Mouse (Mus musculus) left cerebral cortex, adult 9 months (tissue): ENCODE measurements around the gene Baiap2.

Experiments
- DNase-seq, 2 experiments: peaks; one replicate each; pipeline ENCODE4 v3.0.0; 2022; ENCODE audit warnings: low spot score in 2 of 2

Gene Baiap2

DNA sequence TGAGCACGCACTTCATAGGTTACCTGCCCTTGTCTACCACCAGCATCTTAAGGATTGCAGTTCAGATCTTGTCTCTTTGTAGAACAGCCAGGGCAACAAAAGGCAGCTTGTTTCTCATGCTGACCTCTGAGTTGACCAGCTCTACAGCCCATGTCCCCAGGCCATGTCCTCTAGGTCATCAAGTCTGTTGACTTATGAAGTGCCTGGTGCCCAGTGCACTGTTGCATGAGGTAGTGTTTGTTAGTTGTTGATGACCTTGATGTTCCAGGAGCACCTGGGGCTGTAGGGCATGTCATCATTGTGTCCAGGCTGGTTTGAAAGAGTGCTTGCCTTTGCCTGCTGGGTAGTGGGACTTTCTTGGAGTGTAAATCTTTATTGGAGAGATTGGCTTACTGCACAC lies 4.9 kb downstream of the Baiap2 start:
- DNase-seq, result no peak

DNA sequence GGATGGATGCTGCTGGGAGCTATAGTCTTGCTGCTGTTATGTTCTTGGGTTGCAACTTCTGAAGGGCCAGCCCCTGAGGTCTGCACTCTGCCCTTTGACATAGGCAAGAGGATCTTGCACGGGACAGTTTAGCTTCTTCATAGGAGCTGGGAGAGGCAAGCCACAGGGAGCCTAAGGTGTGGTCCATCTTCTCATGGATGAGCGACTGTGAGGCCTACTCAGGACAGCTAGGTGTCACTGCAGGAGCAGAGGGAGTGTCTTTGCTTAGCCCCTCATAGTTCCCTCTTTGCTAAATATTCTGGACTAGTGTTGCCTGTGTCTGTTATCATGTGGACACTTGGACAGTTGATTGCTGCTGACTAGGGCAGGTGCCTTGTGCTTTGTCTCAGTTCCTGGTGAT lies 5.3 kb downstream of the Baiap2 start:
- no peak for DNase-seq

DNA sequence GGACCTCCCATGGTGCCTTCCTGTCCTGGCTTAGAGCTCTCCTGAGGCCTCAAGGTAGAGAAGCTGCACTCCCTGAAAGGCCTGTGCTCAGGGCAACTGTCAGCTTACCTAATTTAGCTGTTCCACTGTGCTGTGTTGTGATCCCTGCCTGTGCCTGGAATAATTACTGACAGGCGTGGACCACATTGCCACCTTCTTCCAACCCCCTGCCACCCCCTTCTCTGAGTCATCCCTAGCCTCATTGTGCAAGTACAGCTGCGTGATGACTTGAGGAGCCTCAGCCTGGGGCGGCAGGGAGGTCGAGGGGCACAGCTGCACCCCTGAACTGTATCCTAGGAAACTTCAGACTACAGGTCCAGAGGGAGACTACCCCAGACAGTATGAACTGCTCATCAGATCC lies 5.7 kb downstream of the Baiap2 start:
- no peak for DNase-seq

DNA sequence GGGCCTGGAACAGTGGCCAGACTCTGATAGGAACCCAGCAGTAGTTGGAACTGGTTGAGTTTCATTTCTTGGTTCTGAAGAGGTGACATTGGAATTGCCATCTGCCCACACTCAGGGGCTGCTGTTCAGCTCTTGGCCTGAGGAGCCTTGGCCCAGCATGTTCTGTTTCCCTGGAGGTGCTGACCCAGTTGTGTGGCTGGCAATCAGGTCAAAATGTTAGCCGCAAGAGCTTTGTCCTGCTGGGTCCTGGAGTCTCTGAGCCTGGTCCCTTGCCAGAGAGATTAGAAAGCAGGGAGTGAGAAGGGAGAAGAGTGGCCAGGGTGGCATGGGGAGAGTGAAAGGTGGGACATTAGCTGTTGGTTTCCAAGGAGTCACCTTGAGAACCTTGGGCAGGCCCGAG lies 6.2 kb downstream of the Baiap2 start:
- DNase-seq, result no peak

DNA sequence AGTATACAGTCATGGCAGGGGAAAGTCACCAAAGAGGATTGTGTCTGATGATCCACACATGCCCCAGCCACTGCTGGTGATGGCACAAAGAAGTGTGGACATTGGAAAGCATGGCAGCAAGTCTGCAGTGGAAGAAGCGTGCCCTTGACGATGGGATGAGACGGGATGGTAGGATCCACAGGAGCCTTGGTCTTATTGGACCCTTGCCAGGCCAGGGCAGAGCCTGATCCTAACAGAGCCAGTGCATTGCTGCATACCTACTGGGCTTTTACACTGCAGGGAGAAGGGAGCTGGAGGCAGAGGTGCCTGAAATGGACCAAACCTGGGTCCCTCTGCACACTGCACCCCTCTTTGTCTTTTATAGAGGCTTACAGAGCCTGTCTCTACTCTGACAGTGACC lies 8.0 kb downstream of the Baiap2 start:
- no peak for DNase-seq

DNA sequence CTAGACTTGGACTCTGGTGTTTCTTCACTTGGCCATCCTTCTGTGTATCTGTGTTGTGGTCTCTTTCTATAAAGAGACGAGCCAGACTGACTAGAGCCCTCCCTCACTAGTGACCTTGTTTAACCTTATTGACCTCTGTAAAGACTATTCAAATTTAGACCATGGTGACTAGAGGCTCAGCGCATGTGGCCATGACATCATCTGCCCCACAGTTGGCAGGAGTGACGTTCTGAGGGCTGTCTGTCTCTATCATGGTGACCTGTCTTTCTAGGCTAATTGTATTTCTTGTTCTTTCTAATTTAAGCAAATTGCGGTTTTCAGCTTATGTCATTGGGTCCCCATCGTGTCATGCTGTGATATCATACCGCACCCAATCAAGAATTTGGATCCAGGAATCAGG lies 8.8 kb downstream of the Baiap2 start:
- DNase-seq, result no peak

DNA sequence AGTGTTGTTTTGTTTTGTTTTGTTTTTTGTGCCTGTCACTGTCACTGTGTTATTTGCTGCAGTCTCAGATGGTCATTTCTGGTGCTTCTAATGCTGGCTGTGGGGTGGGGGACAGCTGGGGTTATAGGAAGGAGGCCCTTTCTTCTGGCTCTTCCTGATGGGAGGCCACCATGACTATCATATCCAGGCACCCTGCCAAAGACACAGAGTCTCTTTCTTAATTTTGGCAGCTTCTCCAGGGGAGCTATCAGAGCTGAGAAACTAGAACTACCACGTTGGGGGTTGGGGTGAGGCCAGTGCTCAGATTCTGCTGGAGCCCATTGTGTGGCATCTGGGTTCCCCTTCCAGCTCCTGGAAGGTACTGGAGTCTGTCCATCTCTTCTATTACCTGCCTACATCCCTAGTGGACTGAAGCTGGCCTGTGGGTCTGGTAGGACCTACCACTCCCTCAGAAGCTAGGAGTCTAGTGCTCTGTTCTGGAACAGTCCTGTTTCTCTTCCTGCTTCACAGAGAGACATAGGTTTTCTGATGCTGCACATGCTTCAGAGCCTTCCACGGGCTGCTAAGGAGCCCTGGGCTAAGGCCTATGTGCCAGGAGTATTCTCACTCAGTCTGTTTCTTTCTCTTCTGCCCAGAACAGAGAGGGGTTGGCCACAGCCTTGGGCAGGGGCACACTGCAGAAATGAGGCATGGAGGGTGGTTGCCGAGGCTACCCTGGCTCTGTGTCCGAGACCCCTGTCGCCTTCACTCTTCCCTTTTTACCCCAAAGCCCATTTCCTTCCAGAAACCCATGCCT lies 10.1 kb downstream of the Baiap2 start:
- no peak for DNase-seq

DNA sequence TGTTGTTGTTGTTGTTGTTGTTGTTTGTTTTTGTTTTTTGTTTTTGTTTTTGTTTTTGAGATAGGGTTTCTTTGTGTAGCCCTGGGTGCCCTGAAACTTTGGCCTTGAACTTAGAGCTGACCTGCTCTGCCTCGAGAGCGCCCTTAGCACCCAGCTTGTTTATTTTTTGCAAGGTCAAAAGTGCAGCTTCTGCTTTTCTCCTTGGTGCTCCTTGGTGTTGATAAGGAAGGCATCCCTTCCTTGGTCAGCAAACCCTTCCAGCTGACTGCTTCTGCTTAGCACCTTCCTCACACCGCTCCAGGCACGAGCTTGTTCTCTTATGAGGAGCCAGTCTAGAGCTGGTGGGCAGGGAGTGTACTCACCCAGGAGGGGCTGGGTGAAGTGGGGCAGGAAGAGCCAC lies 11.7 kb downstream of the Baiap2 start:
- DNase-seq, result no peak

DNA sequence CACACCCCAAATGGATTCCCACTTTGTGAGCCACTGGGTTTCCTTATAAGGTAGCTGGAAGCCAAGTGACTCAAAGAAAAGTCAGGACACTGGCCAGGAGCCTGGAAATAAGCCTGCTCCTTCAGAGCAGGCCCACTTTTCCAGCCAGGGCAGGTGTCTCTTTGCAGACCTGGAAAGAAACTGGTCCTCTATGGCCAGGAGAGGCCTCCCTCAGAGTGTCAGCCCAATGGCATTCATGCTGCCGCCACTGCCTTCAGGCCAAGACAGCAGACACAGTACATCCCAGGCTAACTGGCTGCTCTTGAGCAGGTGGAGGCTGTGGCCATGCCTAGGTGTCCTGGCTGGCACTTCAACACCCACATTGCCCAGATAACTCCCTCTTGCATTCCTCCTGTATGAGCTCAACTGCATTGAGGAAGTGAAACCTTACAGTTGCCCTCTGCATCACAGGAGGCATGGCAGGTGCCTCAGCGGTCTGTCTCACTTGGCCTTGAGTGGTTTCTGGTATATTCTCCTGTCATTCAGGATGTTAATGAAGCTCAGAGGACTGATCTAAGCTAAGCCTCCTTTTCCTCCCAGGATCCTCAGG lies 12.3 kb downstream of the Baiap2 start:
- DNase-seq, result no peak

DNA sequence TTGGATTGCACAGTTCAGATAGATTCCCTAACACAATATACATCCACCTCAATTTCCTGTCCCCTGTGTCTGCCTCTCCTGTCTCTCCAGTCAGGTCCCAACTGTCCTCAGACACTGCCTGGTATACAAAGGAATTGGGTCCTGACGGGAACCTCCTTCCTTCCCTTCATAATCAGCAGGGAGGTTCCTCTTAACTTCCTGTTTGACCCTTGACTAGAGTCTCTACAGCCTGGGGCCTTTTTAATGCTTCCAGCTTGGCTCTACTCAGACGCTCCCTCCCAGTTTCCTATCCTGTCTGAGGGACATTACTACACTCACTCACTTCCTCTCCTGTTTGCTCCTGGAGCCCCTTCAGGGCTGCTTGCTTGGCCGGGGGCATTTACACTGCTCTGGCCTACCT lies 12.9 kb downstream of the Baiap2 start:
- DNase-seq, result no peak

DNA sequence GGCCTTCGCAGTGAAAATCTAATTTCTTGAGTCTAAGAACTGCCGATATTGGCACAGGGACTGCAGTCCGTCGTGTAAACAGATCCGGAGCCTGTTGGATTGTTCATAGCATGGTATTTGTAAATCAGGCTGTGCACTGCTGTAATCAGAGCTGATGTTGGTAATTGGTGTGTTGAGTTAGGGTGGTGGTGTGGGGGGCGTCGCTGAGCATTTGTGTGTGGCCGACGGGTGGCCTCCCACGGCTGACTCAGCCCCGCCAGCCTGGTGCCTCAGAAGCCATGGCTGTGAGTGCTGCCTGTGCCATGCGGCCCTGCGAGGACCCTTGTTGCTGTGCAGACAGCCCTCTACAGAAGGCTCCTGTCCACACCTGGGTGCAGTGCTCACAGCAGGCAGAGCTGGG lies 14.0 kb downstream of the Baiap2 start:
- DNase-seq, result no peak

DNA sequence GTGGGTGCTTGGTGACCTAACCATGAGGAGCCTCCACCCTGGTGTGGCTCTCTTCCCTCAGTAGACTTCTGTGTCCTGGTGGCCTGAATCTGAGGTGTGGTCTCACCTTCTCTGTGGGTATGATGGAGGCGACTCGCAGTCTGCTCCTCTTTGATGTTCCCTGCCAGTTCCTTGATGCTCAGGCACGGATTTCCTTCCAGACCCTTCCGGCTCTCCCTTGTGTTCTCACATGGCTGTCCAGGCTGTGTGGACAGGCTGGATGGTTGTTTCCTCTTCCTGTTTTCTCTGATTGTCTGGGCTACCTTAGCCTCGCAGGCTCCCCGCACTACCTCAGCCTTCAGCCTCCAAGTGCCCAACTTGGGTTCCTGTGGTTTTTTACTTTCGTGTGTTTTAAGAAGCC lies 16.3 kb downstream of the Baiap2 start:
- no peak for DNase-seq

DNA sequence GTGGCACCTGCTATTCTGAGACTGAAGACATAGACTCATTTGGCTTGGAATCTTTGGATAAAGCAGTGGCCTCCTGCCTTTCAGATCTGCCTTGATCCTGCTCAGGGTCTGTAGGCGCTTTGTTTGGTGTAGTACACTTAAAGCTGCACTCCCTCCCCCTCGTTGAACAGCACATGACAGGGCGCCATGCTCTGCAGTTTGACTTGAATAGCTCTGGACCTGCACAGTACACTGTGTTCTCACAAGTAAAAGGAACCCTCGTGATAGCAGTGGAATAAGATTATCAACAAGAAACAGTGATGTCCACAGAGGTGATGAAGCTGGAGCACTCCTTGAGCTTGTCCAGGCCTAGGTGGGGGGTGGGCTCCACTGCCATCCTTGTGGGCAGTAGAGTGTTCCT lies 17.2 kb downstream of the Baiap2 start:
- DNase-seq, result no peak

DNA sequence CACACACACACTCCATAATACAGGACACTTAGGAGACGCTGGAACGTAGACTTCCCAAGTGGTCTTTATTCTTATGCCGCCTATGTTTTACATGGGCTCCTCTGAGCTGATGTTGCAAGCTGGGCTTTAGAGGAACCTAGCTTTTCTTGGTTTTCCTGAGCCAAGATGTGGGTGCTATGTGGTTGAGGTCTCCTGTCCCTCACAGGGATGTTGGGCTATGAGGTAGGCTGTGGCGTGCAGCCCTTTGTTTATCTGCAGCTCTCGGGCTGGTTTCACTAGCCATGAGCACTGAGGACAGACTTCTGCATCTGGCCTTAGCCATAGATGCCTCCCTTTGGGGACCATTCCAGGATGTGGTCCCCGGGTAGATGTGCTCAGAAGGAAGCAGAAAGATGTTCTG lies 18.1 kb downstream of the Baiap2 start:
- no peak for DNase-seq

DNA sequence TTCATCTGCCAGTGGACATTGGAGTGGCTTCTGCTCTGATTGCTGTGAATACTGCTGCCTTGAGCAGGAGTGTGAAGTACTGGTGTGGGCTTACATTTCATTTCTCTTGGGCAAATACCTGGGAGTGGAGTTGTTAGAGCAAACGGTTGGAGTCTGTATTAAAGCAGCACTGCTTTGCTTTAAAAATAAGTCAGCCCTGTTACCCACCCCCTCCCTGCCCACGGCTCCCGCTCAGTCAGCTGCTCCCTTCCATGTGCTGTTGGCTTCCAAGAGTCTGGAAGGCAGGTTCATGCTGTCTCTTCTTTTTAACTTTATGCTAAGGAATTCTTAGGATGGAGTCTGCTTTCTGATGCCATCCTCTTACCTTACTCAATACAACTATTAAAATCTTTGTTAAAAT lies 18.9 kb downstream of the Baiap2 start:
- DNase-seq, result no peak

DNA sequence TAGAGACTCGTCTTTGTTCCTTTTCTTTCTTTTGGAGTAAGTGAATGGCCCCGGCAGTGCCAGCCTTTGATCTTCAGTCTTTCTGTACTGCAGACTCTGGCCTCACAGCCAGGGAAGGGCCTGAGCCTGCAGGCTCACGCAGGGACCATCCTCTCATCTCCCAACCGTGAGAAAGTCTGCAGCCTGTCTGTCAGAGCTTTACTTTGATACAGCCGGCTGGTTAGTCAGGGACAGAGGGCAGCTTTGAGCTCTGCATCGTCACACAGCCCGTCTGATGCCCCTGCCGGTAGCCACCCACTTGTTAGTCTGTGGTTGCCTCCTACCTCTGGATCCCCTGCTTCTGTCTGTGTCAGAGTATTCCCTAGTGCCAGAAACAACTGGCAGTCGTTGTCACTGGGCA lies 22.5 kb downstream of the Baiap2 start:
- no peak for DNase-seq

DNA sequence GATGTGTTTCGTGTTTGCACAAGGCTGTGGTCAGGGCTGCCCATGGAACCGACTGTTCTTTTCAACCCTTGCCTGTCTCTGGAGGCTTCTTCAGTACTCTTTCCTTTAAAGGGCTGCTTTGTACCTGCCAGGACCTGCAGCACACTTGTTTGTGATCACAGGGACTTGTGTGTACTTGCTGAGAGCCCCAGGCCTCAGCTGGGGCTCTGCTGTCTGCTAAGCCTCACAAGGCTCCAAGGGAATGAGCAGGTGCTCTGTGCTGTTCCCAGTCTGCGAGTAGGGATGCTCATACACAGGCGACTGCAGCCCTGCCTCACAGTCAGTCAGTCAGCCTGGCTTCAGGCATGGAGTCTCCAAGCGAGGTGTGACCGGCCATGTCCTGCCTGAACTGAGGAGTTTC lies 23.7 kb downstream of the Baiap2 start:
- no peak for DNase-seq

DNA sequence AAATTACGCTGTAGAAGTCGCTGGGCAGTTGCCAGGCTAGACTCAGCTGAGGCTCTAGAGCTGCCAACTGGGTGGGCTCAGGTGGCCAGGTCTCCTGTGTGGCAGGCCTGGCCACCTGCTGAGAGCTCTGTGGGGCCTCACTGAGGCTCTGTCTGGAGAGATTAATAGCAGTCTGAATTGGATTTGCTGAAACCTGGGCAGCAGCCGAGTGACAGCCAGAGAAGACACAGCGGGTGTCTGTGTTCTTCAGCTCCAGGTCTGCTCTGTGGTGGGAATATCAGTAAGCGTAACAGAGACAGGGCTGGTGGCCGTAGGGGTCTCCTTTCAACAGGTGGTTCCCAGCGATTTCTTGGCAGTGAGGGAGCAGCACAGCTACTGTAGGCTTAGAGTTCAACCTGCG lies 24.8 kb downstream of the Baiap2 start:
- DNase-seq, result no peak

DNA sequence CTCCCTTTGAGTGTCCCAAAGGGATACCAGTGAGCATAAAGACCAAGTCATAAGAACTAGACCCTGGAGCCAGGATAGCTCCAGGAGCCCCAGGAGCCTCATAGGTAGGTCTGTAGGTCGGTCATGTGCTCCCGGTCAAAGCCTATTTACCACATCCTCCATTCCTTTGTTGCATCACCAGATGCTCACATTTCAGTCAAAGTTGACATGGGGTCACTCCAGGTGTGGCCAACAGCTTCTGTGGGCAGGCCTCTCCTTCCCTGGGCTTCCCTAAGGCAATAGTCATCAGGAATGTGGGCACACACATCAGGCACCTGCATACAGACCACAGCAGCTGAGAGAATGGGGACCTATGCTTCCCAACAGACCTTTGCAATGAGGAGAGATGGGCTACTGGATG lies 25.3 kb downstream of the Baiap2 start:
- DNase-seq, result no peak

DNA sequence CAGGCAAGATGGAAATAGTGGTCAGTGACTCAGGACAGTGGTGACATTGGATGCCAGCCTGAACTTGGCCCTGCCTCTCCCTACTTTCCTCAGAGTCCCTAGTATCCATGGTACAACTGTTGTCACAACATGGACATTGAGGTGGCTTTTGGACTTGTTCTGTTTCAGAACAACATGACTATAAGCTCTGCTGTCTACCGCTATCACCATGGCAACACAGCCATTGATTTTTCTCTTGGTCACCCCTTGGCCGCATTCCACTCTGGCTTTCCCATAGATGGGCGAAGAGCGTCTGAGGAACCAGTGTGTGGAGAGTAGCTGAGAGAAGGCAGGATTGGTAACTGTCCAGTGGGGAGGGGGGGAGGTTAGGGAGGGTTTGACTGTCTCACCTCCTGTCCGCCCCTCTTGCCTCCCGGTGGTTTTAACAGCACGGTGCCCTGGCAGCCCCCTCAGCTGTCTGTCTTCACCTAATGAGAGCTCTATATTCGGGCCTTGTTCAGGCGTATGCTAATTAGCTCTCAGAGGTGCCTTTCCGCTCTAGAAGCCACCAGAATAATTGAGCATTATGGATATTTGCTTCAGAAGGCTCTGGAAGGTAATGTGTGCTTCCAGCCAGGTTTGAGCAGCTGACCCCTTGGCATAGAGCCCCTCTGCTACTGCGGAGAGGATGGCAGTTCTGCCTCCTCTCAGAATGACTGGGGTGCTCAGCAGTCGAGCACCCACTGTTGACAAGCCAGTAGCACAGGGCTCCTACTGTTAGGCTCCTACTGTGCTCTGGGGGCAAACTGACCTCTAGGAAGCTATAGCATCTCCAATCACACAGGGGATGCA lies 27.7 kb downstream of the Baiap2 start:
- no peak for DNase-seq

DNA sequence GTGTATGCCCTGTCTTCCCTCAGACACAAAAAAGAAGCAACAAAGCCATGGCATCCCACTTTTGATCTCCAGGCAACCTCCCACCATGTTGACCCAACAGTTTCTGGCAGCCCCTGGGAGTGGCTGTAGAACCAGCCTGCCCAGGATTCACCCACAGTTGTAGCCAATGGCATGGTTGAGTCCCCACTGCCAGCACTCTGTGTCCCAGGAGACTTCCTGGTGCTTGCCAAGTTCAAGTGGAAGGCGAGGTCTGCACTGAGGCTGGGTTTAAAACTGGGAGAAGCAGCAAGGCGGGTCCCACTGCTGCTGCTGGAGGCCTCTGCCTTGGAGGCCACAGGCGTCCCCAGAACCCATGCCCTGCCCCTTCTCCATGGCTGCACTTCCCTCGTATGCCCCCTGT lies 31.2 kb downstream of the Baiap2 start:
- DNase-seq, result no peak

DNA sequence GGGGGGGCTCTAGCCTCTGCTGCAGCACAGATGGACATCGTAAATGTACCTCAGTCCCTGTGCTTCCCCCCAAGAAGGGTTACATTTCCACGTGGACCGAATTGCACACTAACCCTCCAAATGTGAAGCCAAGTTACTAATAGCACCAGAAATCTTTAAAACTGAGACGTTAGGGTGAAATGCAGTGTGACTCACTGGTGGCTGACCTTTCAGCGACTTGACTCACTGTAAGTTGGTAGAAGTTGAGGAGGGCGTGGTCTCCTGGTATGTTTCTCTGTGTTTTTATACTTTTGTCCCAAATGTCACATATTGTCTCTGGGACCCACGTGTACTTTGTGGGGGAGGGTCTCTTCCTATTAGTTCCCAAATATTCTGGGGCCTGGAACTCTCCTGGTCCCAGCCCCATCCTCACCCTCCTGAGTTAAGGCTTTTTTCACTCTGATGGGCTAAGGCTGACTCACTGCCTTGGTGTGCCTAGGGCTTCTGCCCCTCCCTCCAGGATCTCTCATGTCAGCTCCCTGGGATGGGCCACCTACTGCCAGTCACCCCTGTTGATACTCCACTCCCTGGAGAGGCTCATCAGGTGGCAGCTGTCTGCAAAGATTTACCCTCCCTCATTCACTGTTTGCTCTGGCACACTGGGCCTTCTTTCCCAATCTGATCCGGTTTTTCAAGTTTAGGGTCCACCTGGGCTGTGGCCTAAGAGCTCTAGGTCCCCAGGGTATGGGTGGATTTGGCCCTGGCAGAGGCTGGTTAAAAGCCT lies 33.4 kb downstream of the Baiap2 start:
- no peak for DNase-seq
